Mouse (Mus musculus) embryonic facial prominence, embryonic 12.5 days (tissue): ENCODE measurements around the gene Nudt3. TPM values are rescaled to one million over a fixed set of nuclear protein-coding genes. Genes with fewer than 3 reads are reported as not detected.

Experiments
- ATAC-seq: fragments of 200-750 bp; cut with Nextera tagmentation; 2 replicates; pipeline ENCODE4 v1.8.0; 2017; ENCODE audit not compliant: insufficient number of reproducible peaks, insufficient read depth, low FRiP score, low TSS enrichment
- H3K27ac ChIP-seq: fragments of 300-500 bp; sonication (generic); 2 replicates; pipeline ENCODE4 v1.5.1; 2016; ENCODE audit warnings: mild to moderate bottlenecking
- H3K27me3 ChIP-seq: fragments of 300-500 bp; sonication (generic); 2 replicates; pipeline ENCODE4 v1.6.1; 2016; ENCODE audit warnings: mild to moderate bottlenecking, moderate library complexity
- H3K36me3 ChIP-seq: fragments of 300-500 bp; sonication (generic); 2 replicates; pipeline ENCODE4 v1.6.1; 2016; ENCODE audit warnings: mild to moderate bottlenecking
- H3K4me1 ChIP-seq: fragments of 300-500 bp; sonication (generic); 2 replicates; pipeline ENCODE4 v1.6.1; 2016
- H3K4me2 ChIP-seq: fragments of 300-500 bp; sonication (generic); replicated peaks from 2 replicates; pipeline ENCODE4 v1.6.1; 2016; ENCODE audit warnings: mild to moderate bottlenecking, moderate library complexity
- H3K4me3 ChIP-seq: fragments of 300-500 bp; sonication (generic); 2 replicates; pipeline ENCODE4 v1.5.1; 2016; ENCODE audit warnings: mild to moderate bottlenecking
- H3K9ac ChIP-seq: fragments of 300-500 bp; sonication (generic); 2 replicates; pipeline ENCODE4 v1.6.1; 2016; ENCODE audit warnings: mild to moderate bottlenecking, moderate library complexity
- H3K9me3 ChIP-seq: fragments of 300-500 bp; sonication (generic); 2 replicates; pipeline ENCODE4 v1.6.1; 2016; ENCODE audit warnings: mild to moderate bottlenecking, moderate library complexity
- WGBS: fragments of 180-500 bp; shearing (Covaris S2); methylation state at CpG from one replicate; pipeline ENCODE4 v1.1.7; 2016; 5-methylcytosine and 5-hydroxymethylcytosine counted together
- polyA plus RNA-seq: library from polyadenylated mRNA; unstranded; fragments of >200 nt; fragmentation: Nextera tagmentation; extraction: Ambion mirVana; gene quantifications from 2 replicates; pipeline ENCODE4 v1.2.1, GENCODE M21; 2016

Nudt3 gene
- polyA plus RNA-seq, 1 experiment from 2014 or later, result 135 TPM

DNA sequence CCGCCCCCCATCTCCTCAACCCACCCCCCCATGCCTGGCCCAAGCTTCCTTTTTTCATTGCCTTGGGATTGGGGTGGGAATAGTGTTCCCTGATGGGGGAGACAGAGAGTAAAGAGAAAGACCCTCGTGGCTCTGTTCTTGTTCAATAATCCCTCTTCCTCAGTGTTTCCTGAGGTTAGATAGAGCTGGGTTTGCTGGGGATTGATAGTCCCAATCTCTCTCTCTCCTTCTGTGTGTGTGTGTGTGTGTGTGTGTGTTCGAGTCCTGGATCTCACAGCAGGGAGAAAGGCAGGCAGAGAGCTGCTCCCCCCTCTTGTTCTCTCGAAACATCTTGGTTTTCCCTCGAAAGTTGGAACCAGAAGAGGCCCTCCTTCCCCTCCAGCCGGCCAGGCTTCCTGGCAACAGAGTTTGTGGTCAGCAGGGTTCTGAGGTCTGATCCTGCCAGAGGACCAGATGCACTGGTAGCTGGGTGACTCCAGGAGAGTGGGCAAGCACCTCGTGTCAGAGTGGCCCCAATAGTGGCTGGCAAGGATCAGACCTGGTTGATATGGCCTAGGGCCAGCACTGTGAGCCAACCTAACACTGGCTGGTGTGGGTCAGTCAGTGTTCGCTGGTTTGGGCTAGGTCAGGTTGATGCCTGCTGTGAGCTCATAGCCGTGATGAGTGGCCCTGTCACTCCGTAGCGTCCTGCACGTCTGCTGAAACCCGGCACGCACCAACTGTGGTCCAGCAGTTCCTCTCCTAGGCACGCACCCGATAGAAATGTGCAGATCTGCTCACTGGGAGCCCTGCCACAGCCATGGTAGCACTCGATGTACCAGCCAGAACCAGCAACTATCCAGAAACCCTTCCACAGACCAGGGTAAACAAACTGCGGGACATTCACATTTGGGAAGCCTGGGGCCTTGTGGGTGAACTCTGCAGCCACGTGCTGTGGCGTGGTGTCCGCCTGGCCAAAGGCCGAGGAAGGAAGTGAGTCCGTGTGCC is 70.8 kb downstream of the Nudt3 start:
- ATAC-seq, result no peak
- WGBS, result 76% methylated on average over 23 of the region's 23 CpGs
- H3K36me3 ChIP-seq, result no peaks in the 10 kb centered on the region
- H3K4me3 ChIP-seq, result no peak overlapping the region
- no peaks in the 10 kb centered on the region for H3K27me3 ChIP-seq
- 0 out of 2 replicates have a peak overlapping the region, but pooled peaks have one; percentile 2 for H3K9ac ChIP-seq
- H3K4me2 ChIP-seq, result no peak overlapping the region
- H3K4me1 ChIP-seq, result peaks cover 17% of the 10 kb centered on the region
- 0 out of 2 replicates have a peak overlapping the region, but pooled peaks have one; percentile 46 for H3K27ac ChIP-seq
- H3K9me3 ChIP-seq, result no peaks in the 10 kb centered on the region

DNA sequence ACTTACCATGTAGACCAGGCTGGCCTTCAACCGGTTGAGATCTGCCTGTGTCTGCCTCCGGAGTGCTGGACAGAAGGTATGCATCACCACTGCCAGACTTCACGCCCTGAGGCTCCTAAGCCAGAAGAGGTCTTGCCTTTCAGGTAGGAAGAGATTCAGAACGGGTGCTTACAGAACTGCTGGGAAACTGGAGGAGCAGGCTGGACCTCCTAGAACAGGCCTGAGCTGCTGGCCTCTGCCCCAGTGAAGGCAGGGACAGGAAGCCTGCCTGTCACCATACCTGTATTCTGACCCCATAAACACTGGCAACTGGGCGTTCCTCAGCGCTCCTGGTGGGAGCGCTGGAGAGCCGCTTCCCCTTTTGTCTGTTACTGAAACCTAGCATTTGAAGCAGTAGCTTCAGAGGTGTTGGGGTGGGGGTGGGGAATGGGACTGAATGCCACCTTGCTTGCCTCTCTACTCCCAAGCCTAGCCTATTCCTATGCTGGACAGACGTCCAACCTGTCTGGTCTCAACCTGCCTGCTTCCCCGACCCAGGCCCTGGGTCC is 71.8 kb downstream of the Nudt3 start:
- Histone ChIP-seq H3K4me2 (no peak overlapping the region), H3K36me3 (no peaks in the 10 kb centered on the region), H3K27ac (no peak overlapping the region), H3K27me3 (no peaks in the 10 kb centered on the region), H3K4me1 (peaks cover 16% of the 10 kb centered on the region), H3K4me3 (no peak overlapping the region), H3K9me3 (no peaks in the 10 kb centered on the region), H3K9ac (no peak overlapping the region)
- ATAC-seq, result no peak
- 51% methylated on average over 10 of the region's 10 CpGs for WGBS

- Histone ChIP-seq H3K4me3 (no peak overlapping the region), H3K27ac (no peak overlapping the region), H3K4me2 (no peak overlapping the region), H3K9ac (no peak overlapping the region), H3K9me3 (no peaks in the 10 kb centered on the region), H3K27me3 (no peaks in the 10 kb centered on the region), H3K4me1 (peaks cover 14% of the 10 kb centered on the region), H3K36me3 (no peaks in the 10 kb centered on the region)
- 55% methylated on average over 8 of the region's 8 CpGs for WGBS
- ATAC-seq, result no peak
Observed at GRCm38 (mm10) chr17:27549234-27549633, 74.1 kb downstream of the Nudt3 start.

- Histone ChIP-seq H3K9me3 (no peaks in the 10 kb centered on the region), H3K4me1 (peaks cover 11% of the 10 kb centered on the region), H3K27ac (no peak overlapping the region), H3K4me3 (no peak overlapping the region), H3K27me3 (no peaks in the 10 kb centered on the region), H3K9ac (no peak overlapping the region), H3K36me3 (no peaks in the 10 kb centered on the region), H3K4me2 (no peak overlapping the region)
- ATAC-seq, result no peak
- WGBS, result 66% methylated on average over 9 of the region's 9 CpGs
Observed at GRCm38 (mm10) chr17:27547253-27547868, 75.9 kb downstream of the Nudt3 start.

DNA sequence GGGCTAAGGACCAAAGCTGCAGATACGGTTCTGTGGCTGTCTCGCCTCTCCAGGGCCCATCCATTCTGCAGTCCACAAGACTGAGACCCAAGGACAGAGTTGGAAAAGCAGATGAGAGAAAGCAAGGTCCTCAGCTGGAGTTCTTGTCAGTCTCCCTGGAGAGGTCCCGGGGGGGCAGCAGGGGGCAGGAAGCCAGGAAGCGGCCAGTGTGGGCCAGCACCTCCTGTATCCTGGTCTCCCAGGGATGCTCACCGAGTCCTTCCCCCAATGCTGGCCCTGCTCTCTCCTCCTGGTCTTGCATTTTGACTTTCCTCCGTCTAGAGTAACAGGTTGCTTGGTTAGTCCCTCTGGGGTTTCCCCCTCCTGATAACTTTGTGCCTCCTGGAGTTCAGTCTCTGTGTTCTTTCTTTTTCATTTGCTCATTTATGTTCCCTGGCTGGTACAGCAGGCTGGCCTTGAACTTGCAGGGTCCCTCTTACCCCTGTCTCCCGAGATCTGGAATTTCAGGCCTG is 76.7 kb downstream of the Nudt3 start:
- Histone ChIP-seq H3K27me3 (no peaks in the 10 kb centered on the region), H3K27ac (no peak overlapping the region), H3K4me3 (no peak overlapping the region), H3K36me3 (no peaks in the 10 kb centered on the region), H3K4me2 (no peak overlapping the region), H3K4me1 (peaks cover 11% of the 10 kb centered on the region), H3K9ac (no peak overlapping the region), H3K9me3 (no peaks in the 10 kb centered on the region)
- 62% methylated on average over 7 of the region's 7 CpGs for WGBS
- ATAC-seq, result no peak

- Histone ChIP-seq H3K4me2 (no peak overlapping the region), H3K27ac (no peak overlapping the region), H3K4me1 (peaks cover 11% of the 10 kb centered on the region), H3K9me3 (no peaks in the 10 kb centered on the region), H3K4me3 (no peak overlapping the region), H3K36me3 (no peaks in the 10 kb centered on the region), H3K27me3 (no peaks in the 10 kb centered on the region), H3K9ac (no peak overlapping the region)
- WGBS, result 44% methylated on average over 12 of the region's 12 CpGs
- no peak for ATAC-seq
Observed at GRCm38 (mm10) chr17:27545991-27546390, 77.3 kb downstream of the Nudt3 start.

GRCm38 (mm10) chr17:27544551-27544950 is 78.7 kb downstream of the Nudt3 start:
- Histone ChIP-seq H3K9me3 (no peaks in the 10 kb centered on the region), H3K4me1 (peaks cover 8% of the 10 kb centered on the region), H3K9ac (no peak overlapping the region), H3K4me2 (no peak overlapping the region), H3K27ac (no peak overlapping the region), H3K36me3 (no peaks in the 10 kb centered on the region), H3K27me3 (no peaks in the 10 kb centered on the region), H3K4me3 (no peak overlapping the region)
- 88% methylated on average over 11 of the region's 11 CpGs for WGBS
- ATAC-seq, result no peak

- Histone ChIP-seq H3K27me3 (no peaks in the 10 kb centered on the region), H3K4me1 (no peaks in the 10 kb centered on the region), H3K36me3 (no peaks in the 10 kb centered on the region), H3K9ac (no peak overlapping the region), H3K9me3 (no peaks in the 10 kb centered on the region), H3K4me2 (no peak overlapping the region), H3K4me3 (no peak overlapping the region), H3K27ac (no peak overlapping the region)
- no peak for ATAC-seq
- WGBS, result 74% methylated on average over 3 of the region's 3 CpGs
Observed at GRCm38 (mm10) chr17:27541984-27542383, 81.3 kb downstream of the Nudt3 start.

- ATAC-seq, result no peak
- H3K9me3 ChIP-seq, result no peaks in the 10 kb centered on the region
- H3K9ac ChIP-seq, result no peak overlapping the region
- H3K4me3 ChIP-seq, result no peak overlapping the region
- H3K36me3 ChIP-seq, result no peaks in the 10 kb centered on the region
- 64% methylated on average over 2 of the region's 2 CpGs for WGBS
- no peaks in the 10 kb centered on the region for H3K4me1 ChIP-seq
- no peaks in the 10 kb centered on the region for H3K27me3 ChIP-seq
- no peak overlapping the region for H3K27ac ChIP-seq
- H3K4me2 ChIP-seq, result no peak overlapping the region
Observed at GRCm38 (mm10) chr17:27541261-27541660, 82.0 kb downstream of the Nudt3 start.

DNA sequence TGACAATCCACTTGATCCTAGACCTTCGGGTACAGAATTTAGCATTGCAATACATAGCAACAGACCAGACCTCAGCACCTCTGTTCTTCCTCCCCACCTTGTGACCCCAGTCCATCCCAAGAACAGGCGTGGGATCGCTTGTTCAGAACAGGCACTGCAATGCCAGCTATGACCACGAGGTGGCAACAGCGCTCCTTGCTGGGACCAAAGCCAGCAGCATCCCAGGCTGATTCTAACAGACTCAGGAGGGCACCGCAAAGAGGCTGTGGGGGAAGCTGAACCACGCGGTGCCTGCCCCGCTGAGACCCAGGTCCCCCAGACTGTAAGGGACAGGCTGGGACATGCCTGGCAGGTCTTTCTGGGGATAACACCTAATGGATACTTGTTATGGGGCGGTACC is 88.6 kb downstream of the Nudt3 start:
- H3K4me1 ChIP-seq, result no peaks in the 10 kb centered on the region
- no peaks in the 10 kb centered on the region for H3K9me3 ChIP-seq
- H3K9ac ChIP-seq, result no peak overlapping the region
- 0 out of 2 replicates have a peak overlapping the region, but pooled peaks have one; percentile 23 for H3K4me2 ChIP-seq
- peak overlapping the region; percentile 6; the same call in 1 of the 2 replicates for H3K4me3 ChIP-seq
- WGBS, result 5% methylated on average over 10 of the region's 10 CpGs
- ATAC-seq, result peak; percentile 74; the same call in 1 of the 2 replicates
- no peak overlapping the region for H3K27ac ChIP-seq
- H3K36me3 ChIP-seq, result no peaks in the 10 kb centered on the region
- no peaks in the 10 kb centered on the region for H3K27me3 ChIP-seq

- H3K4me1 ChIP-seq, result no peaks in the 10 kb centered on the region
- H3K4me2 ChIP-seq, result no peak overlapping the region
- 79% methylated on average over 3 of the region's 3 CpGs for WGBS
- H3K9ac ChIP-seq, result no peak overlapping the region
- H3K27me3 ChIP-seq, result no peaks in the 10 kb centered on the region
- no peak overlapping the region for H3K27ac ChIP-seq
- no peak overlapping the region for H3K4me3 ChIP-seq
- ATAC-seq, result no peak
- H3K36me3 ChIP-seq, result no peaks in the 10 kb centered on the region
- H3K9me3 ChIP-seq, result no peaks in the 10 kb centered on the region
Observed at GRCm38 (mm10) chr17:27533354-27533753, 89.9 kb downstream of the Nudt3 start.
